Mouse (Mus musculus) megakaryocyte, embryonic 14.5 days (primary cell): Measurements from ENCODE around the gene Mink1.

ENCODE experiments used
- FLI1 ChIP-seq: IDR thresholded peaks from 2 replicates; pipeline ENCODE4 v1.6.1; 2012; ENCODE audit warnings: low read length, inconsistent platforms, mixed read lengths
- GATA1 ChIP-seq: IDR thresholded peaks from 3 replicates; pipeline ENCODE4 v1.6.1; 2012; ENCODE audit warnings: mixed read lengths, low read length, inconsistent platforms, borderline replicate concordance

- TF ChIP-seq GATA1, result peak; percentile 99
- TF ChIP-seq FLI1, result 0 out of 2 replicates have a peak, but pooled peaks have one; percentile 53
Measured at GRCm38 (mm10) chr11:70638714-70639278, 76.1 kb downstream of the Mink1 start, which contains the start of gene Gp1ba.
